Mouse (Mus musculus) limb, embryonic 12.5 days (tissue): ENCODE measurements around the gene Agpat4. TPM values are rescaled to one million over a fixed set of nuclear protein-coding genes. Genes with fewer than 3 reads are reported as not detected.

Experiments used
- ATAC-seq: fragments of 200-750 bp; cut with Nextera tagmentation; 2 replicates; pipeline ENCODE4 v1.8.0; 2017; ENCODE audit warnings: low read depth, moderate TSS enrichment; ENCODE audit not compliant: insufficient number of reproducible peaks, insufficient read depth, low FRiP score, low TSS enrichment
- H3K27ac ChIP-seq: fragments of 300-500 bp; sonication (generic); 2 replicates; pipeline ENCODE4 v1.5.1; 2016; ENCODE audit warnings: mild to moderate bottlenecking, moderate library complexity
- H3K27me3 ChIP-seq: fragments of 300-500 bp; sonication (generic); 2 replicates; pipeline ENCODE4 v1.6.1; 2016; ENCODE audit warnings: mild to moderate bottlenecking, moderate library complexity
- H3K36me3 ChIP-seq: fragments of 300-500 bp; sonication (generic); 2 replicates; pipeline ENCODE4 v1.6.1; 2016; ENCODE audit warnings: mild to moderate bottlenecking, moderate library complexity
- H3K4me1 ChIP-seq: fragments of 300-500 bp; sonication (generic); replicated peaks from 2 replicates; pipeline ENCODE4 v1.6.1; 2016
- H3K4me2 ChIP-seq: fragments of 300-500 bp; sonication (generic); 2 replicates; pipeline ENCODE4 v1.6.1; 2016; ENCODE audit warnings: mild to moderate bottlenecking, moderate library complexity
- H3K4me3 ChIP-seq: fragments of 300-500 bp; sonication (generic); replicated peaks from 2 replicates; pipeline ENCODE4 v1.5.1; 2016; ENCODE audit warnings: mild to moderate bottlenecking
- H3K9ac ChIP-seq: fragments of 300-500 bp; sonication (generic); replicated peaks from 2 replicates; pipeline ENCODE4 v1.6.1; 2016; ENCODE audit warnings: mild to moderate bottlenecking, moderate library complexity
- H3K9me3 ChIP-seq: fragments of 300-500 bp; sonication (generic); 2 replicates; pipeline ENCODE4 v1.6.1; 2016; ENCODE audit warnings: mild to moderate bottlenecking, moderate library complexity
- WGBS: fragments of 180-500 bp; shearing (Covaris S2); methylation state at CpG from one replicate; pipeline ENCODE4 v1.1.7; 2016; 5-methylcytosine and 5-hydroxymethylcytosine counted together
- polyA plus RNA-seq: library from polyadenylated mRNA; unstranded; fragments of >200 nt; fragmentation: Nextera tagmentation; extraction: Ambion mirVana; gene quantifications from 2 replicates; pipeline ENCODE4 v1.2.1, GENCODE M21; 2016

Gene Agpat4
- polyA plus RNA-seq, result 41.1 and 44.1 TPM in 2 replicates

DNA sequence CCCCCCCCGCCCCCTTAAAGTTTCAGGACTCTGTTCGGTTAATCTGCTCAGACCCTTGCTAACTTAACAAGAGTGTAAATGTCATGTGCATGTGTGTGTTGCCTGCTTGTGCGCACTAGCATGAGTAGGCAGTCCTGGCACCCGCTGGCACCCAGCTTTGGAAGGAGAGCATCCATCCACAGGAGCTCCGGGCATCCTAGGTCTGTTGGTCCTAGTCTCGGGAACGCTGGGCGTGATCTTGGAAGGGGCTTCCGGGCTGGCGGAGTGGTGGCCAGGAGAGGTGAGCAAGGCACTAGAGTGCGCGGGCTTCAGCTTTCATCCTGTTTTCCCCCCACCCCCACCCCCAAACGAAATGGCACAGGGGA, at the start of gene Agpat4:
Gene Agpat4 (plus strand): TSS at position 144 of the 365 bp plus-strand sequence.
- Histone ChIP-seq H3K4me3 (peak within 1 kb of the TSS; percentile 63), H3K4me1 (peaks cover 20% of the 10 kb centered on the region), H3K9ac (peak within 1 kb of the TSS; percentile 75), H3K36me3 (peaks cover 4% of the 10 kb centered on the region; the same call in 1 of the 2 replicates), H3K4me2 (peak within 1 kb of the TSS; percentile 83), H3K27me3 (no peaks in the 10 kb centered on the region), H3K27ac (peak within 1 kb of the TSS; percentile 98), H3K9me3 (no peaks in the 10 kb centered on the region)
- under 1% methylated on average over 12 of the region's 13 CpGs for WGBS
- peak; percentile 72 for ATAC-seq

DNA sequence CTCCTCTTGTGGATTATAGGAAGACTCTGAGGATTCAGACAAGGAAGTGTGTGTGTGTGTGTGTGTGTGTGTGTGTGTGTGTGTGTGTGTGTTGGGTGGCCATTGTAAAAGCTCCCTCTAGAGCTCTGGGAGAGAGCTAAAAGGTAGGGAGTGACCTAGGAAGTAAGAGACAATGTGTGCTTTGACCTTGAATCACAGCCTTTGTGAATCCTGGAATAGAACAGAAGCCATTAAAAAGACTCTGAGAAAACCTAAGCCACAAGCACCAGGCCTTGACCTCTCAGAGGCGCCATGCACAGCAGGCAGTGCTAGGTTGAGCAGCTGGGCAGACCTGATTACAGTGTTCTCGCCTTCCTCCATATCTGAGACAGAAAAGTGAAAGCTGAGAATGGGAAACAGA, 41.7 kb upstream of the Agpat4 start:
- ATAC-seq, result no peak
- H3K27ac ChIP-seq, result no peak overlapping the region
- H3K9ac ChIP-seq, result no peak overlapping the region
- no peaks in the 10 kb centered on the region; the same call in 1 of the 2 replicates for H3K4me1 ChIP-seq
- WGBS, result 52% methylated on average over 2 of the region's 2 CpGs
- no peak overlapping the region for H3K4me3 ChIP-seq
- H3K27me3 ChIP-seq, result no peaks in the 10 kb centered on the region
- no peaks in the 10 kb centered on the region for H3K36me3 ChIP-seq
- H3K9me3 ChIP-seq, result no peaks in the 10 kb centered on the region
- H3K4me2 ChIP-seq, result no peak overlapping the region

- no peak for ATAC-seq
These were observed 37.6 kb upstream of the Agpat4 start for GRCm38 (mm10) chr17:12080656-12081495.

GRCm38 (mm10) chr17:12082201-12082600, 36.3 kb upstream of the Agpat4 start:
- Histone ChIP-seq H3K9ac (no peak overlapping the region), H3K4me1 (no peaks in the 10 kb centered on the region; the same call in 1 of the 2 replicates), H3K36me3 (no peaks in the 10 kb centered on the region), H3K9me3 (no peaks in the 10 kb centered on the region), H3K4me2 (no peak overlapping the region), H3K4me3 (no peak overlapping the region), H3K27ac (no peak overlapping the region), H3K27me3 (no peaks in the 10 kb centered on the region)
- ATAC-seq, result no peak
- WGBS, result 89% methylated on average over 5 of the region's 5 CpGs

More at GRCm38 (mm10) chr17:12080656-12081495, 37.6 kb upstream of the Agpat4 start:
- H3K4me2 ChIP-seq, result peak overlapping the region; percentile 32; the same call in 1 of the 2 replicates
- WGBS, result 38% methylated on average over 20 of the region's 20 CpGs
- no peaks in the 10 kb centered on the region; the same call in 1 of the 2 replicates for H3K4me1 ChIP-seq
- no peaks in the 10 kb centered on the region for H3K36me3 ChIP-seq
- H3K4me3 ChIP-seq, result no peak overlapping the region
- H3K9ac ChIP-seq, result no peak overlapping the region
- no peaks in the 10 kb centered on the region for H3K27me3 ChIP-seq
- H3K27ac ChIP-seq, result no peak overlapping the region
- no peaks in the 10 kb centered on the region for H3K9me3 ChIP-seq

DNA sequence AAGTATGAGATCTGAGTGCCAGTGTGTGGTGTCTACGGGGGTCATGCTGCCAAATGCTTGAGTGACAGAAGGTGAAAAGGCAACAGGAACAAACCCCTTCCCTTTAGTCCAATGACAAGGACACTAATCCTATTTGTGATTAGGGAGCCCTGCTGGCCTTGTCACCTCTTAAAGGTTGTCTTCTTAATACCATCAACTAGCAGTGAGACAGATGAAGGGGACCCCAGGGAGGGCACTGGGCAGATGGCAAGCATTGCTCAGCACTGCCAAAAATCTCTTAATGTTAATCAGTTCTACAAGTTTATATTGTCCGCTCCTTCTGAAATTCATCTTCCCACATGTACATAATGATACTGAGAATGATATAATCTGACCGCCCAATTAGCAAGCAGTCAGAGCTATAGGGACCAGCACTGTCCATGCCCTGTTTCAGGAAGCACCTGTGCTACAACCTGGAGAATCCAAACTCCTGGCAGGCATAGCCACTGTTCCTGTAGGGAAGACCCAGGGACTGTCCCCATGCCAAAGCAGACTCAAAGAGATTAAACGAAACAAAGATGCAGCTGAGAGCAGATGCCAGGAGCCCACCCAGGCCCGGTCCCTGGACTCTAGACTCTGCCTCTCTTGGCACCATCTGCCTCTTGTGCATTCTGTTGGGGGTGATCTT, 28.1 kb upstream of the Agpat4 start:
- whole genome bisulfite sequencing, result 80% methylated on average over 5 of the region's 5 CpGs

DNA sequence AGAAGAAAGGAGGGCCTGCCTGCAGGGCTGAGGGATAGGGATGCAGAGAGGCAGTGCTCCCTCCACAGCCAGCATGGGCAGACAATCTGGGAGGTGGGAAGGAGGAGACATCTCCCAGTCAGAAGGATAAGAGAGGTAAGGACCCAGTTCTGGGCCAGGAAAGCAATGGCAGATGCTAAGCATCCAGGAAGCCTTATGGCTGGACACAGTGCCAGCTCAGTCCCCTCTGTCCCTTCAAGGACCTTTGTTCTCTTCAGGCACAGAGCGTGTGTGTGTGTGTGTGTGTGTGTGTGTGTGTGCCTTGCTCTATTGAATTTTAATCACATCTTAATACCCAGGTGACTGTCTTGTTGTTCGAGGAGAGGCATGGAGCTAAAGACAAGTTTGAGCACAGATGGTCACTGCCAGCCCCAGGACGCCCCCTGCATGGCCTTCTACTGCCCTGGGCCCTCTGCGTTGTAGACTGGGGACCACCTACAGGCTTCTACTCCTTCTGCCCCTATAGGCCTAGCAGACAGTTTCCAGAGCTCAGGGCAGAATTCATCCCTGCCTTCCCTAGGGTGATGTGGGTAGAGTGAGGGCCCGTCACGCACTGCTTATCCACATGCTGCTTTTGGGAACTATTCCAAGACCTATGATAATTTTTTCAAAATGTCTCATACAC, 25.5 kb upstream of the Agpat4 start:
- Histone ChIP-seq H3K4me2 (no peak overlapping the region), H3K36me3 (no peaks in the 10 kb centered on the region), H3K9me3 (no peaks in the 10 kb centered on the region), H3K27ac (no peak overlapping the region), H3K27me3 (no peaks in the 10 kb centered on the region), H3K9ac (no peak overlapping the region), H3K4me1 (no peaks in the 10 kb centered on the region), H3K4me3 (no peak overlapping the region)
- no peak for ATAC-seq
- 86% methylated on average over 6 of the region's 6 CpGs for WGBS

More for the DNA sequence above, 28.1 kb upstream of the Agpat4 start:
- no peak overlapping the region for H3K4me3 ChIP-seq
- H3K4me1 ChIP-seq, result no peaks in the 10 kb centered on the region
- no peak overlapping the region for H3K9ac ChIP-seq
- no peak for ATAC-seq
- H3K4me2 ChIP-seq, result no peak overlapping the region
- H3K9me3 ChIP-seq, result no peaks in the 10 kb centered on the region
- no peaks in the 10 kb centered on the region for H3K36me3 ChIP-seq
- H3K27me3 ChIP-seq, result no peaks in the 10 kb centered on the region
- no peak overlapping the region for H3K27ac ChIP-seq

- H3K36me3 ChIP-seq, result no peaks in the 10 kb centered on the region
- no peak for ATAC-seq
- no peak overlapping the region for H3K4me3 ChIP-seq
- no peak overlapping the region for H3K4me2 ChIP-seq
- H3K9me3 ChIP-seq, result no peaks in the 10 kb centered on the region
- WGBS, result 86% methylated on average over 1 of the region's 1 CpGs
- H3K4me1 ChIP-seq, result no peaks in the 10 kb centered on the region
- H3K27me3 ChIP-seq, result no peaks in the 10 kb centered on the region
- H3K9ac ChIP-seq, result no peak overlapping the region
- H3K27ac ChIP-seq, result no peak overlapping the region
These were observed 24.5 kb upstream of the Agpat4 start for GRCm38 (mm10) chr17:12094016-12094415.

DNA sequence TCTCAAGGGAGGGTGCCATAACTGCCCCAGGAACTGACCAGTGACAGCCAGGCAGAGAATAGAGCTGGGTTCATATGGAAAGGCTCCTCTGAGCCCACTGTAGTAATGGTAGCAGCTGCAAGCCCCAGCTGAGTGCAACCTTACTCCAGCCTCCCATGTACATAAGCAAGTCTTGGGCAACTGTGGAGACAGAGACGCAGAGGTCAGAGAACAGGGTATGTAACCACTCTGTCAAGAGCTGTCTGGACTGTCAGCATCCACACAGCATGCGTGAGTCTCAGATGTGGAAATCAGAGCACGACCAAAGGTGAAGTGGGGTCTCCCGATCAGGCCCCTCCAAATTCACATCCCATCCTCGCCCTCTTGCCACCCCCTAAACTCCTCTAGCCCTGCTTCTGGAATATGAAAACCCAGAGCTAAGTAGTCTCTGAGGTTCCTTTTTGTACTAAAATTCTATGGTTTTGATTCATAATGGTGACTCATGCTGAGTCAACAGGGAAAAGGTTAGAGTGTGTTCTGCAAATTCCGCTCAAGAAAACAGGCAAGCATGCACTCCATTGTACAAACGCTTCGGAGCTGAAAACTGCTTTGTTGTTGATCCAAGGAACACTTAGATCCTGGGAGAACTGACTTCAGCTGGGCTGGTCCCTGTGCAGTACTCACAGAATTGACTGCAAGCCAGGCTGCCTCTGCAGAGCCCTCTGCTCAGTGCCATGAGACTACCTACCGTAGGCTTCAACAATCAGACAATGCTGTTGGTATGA, 23.5 kb upstream of the Agpat4 start:
- H3K36me3 ChIP-seq, result no peaks in the 10 kb centered on the region
- no peak overlapping the region for H3K4me2 ChIP-seq
- H3K9ac ChIP-seq, result no peak overlapping the region
- H3K27ac ChIP-seq, result no peak overlapping the region
- H3K9me3 ChIP-seq, result peaks cover 2% of the 10 kb centered on the region; the same call in 1 of the 2 replicates
- ATAC-seq, result no peak
- 85% methylated on average over 9 of the region's 9 CpGs for WGBS
- no peak overlapping the region for H3K4me3 ChIP-seq
- no peaks in the 10 kb centered on the region for H3K4me1 ChIP-seq
- H3K27me3 ChIP-seq, result no peaks in the 10 kb centered on the region

- H3K4me3 ChIP-seq, result no peak overlapping the region
- no peaks in the 10 kb centered on the region for H3K4me1 ChIP-seq
- no peak for ATAC-seq
- H3K27ac ChIP-seq, result no peak overlapping the region
- no peaks in the 10 kb centered on the region for H3K27me3 ChIP-seq
- H3K4me2 ChIP-seq, result no peak overlapping the region
- peaks cover 8% of the 10 kb centered on the region; the same call in 1 of the 2 replicates for H3K9me3 ChIP-seq
- no peak overlapping the region for H3K9ac ChIP-seq
- H3K36me3 ChIP-seq, result no peaks in the 10 kb centered on the region
These were observed 19.1 kb upstream of the Agpat4 start for GRCm38 (mm10) chr17:12099415-12099814.

GRCm38 (mm10) chr17:12102326-12102725, 16.2 kb upstream of the Agpat4 start:
- H3K4me2 ChIP-seq, result no peak overlapping the region
- H3K27me3 ChIP-seq, result no peaks in the 10 kb centered on the region
- 97% methylated on average over 10 of the region's 10 CpGs for WGBS
- no peak overlapping the region for H3K9ac ChIP-seq
- no peak for ATAC-seq
- no peaks in the 10 kb centered on the region for H3K4me1 ChIP-seq
- H3K36me3 ChIP-seq, result no peaks in the 10 kb centered on the region
- no peak overlapping the region for H3K4me3 ChIP-seq
- no peak overlapping the region for H3K27ac ChIP-seq
- peaks cover 8% of the 10 kb centered on the region; the same call in 1 of the 2 replicates for H3K9me3 ChIP-seq
